Mouse (Mus musculus) retina, postnatal 7 days (tissue): ENCODE data around the gene Tsen54.

Experiments used
- DNase-seq: peaks from one replicate; pipeline ENCODE4 v3.0.0-alpha.2; 2012; ENCODE audit warnings: low read depth, low spot score

The Tsen54 gene

DNA sequence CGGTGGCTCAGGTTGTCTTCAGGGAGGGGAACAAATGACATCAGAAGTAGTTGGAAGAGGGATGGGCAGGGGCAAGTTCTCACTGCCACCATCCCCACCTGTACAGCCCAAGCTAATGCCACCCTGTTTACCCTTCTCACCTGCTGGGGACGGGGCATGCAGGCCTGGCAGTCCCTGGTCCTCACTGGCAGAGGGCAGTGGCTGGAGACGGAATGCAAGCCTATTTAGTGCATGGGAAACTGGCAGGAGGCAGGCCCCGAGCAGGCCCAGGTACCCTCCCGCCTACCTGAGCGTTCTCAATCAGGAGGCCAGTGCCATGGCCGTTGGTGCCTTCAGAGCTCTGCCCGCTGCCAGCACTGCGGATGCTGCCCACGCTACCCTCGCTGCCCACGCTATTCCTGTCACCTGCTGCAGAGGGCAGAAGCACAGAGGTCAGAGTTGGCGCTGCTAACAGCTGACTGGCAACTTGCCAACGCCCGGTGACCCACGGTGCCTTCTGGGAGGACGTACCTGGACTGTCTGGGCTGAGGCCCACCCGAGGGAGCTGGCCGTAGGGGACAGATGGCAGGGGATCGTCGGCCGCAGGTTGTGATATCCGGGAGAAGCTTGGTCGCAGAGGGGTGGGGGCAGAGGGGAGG lies 11.3 kb upstream of the Tsen54 start:
- no peak for DNase-seq

DNA sequence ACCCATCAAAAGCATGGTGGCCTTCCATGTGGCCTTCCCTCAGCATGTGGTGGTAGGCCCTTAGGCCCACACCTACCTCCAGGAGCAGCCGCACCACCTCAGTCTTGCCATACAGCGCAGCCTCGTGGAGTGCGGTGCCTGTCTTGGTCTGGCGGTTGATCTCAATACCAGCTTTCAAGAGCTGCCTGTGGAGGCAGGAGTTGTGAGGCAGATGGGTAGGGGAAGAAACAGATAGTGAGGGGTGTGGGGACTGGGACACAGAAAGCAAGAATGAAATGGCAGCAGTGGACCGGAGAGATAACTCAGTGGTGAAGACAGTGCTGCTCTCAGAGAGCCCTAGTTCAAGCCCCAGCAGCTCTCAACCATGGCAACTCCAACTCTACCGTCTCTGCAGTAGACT lies 9.5 kb upstream of the Tsen54 start:
- DNase-seq = no peak

DNA sequence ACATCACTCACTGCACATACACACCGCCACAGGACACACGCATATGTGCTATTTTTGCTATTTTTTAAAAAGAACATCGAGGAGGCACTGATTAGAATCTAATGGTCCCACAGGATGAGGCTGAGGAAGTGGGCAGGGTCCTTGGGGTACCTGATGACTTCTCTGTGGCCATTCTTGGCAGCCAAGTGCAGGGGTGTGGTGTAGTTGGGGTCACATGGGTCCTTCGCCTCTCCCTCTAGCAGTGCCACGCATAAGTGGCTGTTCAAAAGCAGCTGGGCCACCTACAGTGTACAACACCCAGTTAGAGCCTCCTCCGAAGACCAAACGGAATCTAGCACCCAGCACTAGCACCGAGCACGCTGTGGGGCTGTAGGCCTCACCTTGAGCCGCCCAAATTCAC lies 8.4 kb upstream of the Tsen54 start:
- no peak for DNase-seq

DNA sequence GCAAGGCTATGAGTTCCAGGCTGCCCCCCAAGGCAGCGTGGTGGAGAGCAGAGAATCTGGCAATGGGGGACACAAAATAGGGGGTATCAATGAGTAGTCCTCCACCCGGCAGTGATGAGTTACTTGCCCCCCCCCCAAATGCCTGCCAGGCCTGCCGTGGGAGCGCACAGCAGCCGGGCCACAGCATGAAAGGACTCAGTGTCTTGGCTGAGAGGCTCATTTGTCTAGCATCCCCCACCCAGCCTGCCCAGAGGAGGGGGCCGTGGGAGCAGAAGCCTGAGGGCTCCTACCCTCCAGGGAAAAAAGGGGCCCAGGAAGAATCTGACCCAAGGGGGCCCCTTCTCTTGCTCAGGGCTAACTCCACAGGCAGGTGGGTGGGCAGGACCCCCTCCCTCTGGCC lies 7.2 kb upstream of the Tsen54 start:
- DNase-seq = no peak

DNA sequence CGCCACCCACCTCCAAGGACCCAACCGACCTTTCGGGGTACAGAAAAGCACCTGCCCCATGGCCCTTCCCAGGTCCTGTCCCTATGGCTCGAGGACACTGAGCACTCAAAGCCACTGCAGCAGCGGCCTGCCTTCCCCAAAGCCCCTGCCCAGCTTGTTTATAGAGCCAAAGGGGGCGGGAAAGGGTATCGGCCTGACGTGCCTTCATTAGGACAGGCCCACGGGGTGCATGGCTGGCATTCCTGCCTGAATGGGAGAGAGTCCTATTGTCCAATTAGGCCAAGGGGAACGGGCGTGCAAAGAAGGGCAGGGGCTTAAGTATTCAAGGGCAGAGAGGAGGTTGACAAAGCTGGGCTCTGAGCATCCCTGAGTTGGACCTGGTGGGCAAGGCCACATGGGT lies 6.6 kb upstream of the Tsen54 start:
- no peak for DNase-seq

DNA sequence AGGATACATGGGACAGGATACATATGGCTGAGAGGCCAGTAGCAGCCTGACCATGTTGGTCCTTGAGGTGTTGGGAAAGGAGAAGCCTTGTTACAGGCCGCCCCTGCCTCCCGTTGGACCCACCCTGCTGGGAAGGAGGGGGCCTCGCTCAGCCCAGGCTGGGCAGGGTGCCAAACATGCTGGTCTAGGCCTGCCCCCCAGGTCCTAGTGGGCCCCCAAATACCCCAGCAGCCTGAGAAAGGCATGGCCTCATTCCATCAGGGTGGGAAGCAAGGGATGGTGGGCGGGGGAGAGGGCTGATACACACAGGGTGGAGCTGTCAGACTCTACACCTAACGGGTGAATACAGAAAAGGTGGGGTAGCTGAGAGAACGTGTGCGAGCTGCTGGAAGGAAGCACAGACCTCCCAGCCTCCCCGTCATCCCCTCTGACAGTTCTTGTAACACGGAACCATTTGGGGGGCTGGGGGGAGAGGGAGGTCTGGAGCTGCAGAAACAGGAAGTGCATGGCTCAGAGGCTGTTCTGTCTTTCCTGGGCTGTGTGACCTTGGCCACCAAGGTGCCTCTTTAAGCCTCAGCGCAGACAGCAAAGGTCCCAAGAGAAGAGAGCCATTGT lies 5.7 kb upstream of the Tsen54 start:
- no peak for DNase-seq

DNA sequence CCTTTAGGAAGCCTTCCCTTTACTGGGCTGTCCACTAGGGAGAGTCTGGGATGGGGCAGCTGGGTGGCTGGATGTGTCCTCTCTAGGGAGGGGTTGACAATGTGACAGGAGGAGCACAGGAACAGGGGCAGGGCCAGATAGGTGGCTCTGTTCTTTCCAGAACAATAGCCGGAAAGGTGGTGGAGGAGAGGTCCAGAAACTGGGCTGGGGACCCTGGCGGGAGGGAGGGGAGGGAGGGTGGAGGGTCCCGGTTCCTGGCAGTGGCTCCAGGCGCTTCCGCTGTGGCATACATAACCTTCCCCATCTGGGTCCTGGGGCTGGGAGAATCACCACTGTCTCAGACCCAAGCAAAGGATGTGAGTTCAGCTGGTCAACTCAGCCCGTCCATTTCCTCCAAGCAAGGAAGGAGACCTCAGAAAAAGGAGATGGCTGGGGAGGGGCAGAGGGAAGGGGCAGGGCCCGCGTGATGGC lies 5.2 kb upstream of the Tsen54 start:
- DNase-seq = no peak

DNA sequence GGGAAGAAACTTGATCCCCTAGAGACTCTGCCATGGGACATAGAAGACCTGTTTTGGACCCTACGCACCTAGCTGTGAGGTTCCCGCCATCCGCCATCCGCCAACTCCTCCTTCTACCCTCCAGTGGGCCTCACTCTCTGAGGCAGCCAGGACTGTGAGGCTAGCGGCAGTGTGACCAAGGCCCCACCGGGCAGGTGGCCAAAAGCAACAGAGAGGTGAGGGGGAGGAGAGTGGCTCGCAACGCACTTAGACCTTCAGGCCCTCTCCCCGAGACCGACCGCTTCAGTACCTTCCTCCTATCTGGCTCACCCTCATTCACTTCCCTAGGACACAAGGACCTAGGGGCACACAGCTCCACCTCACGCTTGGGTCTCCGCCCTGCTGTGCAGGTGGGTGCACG lies 4.1 kb upstream of the Tsen54 start:
- no peak for DNase-seq

DNA sequence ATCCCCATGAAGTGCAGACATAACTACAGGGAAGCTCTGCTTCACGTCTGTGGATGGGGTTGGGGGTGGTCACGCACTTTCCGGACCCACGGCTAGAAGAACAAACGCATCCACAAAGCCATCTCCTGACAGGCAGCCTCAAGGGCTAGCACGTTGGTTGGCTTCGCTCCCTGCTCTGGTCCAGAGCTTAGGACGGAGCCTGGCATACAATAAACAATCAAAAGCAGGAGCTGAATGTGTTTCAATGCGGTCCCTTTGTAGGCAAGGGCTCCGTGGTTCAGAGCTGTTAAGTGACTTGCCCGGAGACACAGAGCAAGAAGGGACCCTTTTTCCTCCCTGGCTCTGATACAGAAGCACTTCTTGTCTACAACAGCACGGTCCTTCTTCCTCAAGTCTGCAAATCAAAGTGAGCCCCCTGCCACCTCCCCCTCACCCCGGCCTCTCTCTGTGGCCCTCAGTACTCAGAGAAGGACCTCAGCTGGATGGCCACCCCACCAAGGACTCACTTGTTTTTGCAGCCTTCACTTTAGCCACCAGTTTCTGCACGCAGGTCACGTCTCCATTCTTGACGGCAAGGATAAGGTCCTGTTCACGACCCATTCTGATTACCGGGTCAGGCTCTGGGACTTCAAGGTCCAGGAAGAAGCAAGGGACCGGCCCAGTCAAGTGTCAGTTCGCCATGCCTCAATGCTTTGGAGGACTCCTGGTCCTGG lies 3.0 kb upstream of the Tsen54 start:
- DNase-seq = no peak

DNA sequence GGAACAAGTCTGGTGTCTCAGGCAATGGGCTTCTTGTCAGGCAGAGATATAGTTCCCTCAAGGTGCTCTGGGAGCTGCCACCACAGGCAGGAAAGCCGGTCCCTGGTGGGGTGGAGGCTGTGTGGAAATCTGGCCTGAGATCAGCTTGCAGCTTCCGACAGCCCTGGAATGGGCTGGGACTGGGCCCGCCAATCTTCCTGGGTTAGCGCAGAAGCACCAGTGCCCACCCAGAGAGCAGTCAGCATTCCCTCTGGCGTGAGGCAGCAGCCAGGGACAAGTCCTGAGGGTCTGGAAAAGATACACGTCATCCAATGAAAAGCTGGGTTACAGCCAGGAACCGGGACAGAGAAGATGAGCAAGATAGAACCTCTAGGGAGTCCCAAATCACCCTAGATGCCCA lies 2.4 kb upstream of the Tsen54 start:
- no peak for DNase-seq

DNA sequence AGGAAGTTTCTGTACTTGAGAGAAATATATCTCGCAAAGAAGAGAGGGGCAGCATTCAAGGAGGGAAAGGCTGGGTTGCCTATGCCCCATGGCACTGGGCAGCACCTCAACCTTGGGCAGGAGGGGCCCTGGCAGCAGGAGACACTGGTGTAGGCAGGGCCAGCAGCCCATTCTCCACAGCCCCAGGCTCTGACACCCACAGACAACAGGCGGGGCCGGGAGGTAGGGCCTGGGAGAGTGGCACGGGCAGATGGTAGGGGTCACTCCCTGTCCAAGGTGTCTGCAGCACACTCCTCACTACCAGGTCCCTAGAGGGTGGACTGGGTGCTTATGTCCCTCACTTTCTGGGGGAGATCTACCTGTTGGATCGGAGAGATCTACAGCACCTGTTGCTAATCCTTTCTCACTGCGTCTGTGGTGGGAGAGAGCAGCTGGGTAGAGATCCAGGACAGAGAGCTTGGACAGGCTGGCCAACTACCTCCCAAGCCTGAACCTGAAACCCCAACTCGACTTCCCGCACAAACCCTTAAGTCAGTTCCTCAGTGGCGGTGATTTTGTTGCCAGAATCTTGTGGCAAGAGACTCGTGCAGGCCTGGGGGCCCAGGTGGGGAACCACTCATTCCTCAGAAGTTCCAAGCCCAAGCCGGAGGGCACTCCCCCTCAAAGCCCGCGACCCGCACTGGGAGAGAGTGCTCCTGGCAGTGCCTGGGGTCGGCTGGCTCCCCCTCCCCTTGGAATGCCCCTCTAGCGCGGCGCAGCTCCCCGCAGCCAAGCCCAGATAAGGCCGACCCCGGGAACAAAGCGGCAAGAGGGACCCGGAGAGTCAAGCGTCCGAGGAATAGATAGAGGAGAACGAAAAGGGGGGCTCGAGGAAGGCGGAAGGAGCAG lies 1.7 kb upstream of the Tsen54 start:
- DNase-seq = no peak

DNA sequence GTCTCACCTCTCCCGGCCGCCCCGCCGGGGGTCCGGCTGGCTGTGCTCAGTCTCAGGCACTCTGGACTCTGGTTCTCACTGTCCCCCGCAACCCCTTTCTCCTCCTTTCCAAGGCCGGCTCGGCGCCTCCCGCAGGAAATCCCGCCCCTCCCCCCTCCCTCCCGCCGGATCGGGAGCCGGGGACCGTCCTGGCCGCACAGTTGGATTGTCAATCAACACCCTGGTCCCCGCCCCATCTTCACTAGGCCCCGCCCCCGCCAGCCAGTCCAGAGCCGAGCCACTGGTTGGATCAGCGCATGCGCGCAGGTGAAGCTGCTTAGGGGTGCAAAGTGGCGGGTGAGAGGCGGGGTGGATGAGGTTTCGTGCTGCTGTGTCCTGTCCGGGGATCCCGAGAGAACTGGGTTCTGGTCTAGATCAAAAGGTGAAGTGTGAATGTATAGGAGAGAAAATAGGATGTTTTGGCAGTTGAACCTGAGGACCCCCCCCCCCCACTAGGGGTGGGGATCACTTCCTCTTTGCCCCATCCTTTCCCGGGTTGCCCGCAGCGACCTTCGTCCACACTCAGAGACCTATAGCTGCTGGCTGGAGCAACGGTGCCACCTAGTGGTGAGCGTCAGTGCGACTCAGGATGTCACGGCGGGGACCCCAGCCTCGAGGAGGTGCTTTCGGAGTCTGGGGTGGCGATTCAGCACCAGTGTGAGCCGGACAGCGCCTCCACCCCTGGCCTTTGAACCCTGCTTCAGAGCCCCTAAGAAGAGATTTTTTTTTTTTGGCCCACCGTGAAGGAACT lies 822 bp upstream of the Tsen54 start, which contains the start of gene Caskin2:
Gene Caskin2 (minus strand): TSS at position 133 of the 790 bp plus-strand sequence.
- peak; percentile 93 for DNase-seq

DNA sequence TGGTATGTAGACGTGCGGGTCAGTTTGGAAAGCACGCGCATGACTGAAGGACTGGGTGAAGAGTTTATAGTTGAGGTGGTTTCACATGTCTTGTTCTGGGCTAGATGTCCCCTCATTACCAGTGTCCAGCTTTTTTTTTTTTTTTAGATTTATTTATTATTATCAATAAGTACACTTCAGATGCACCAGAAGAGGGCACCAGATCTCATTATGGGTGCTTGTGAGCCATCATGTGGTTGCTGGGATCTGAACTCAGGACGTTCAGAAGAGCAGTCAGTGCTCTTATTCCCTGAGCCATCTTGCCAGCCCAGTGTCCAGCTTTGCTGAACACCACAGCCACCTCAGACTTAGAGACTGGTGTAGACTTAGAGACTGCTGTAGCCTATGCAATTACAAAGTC lies 2.8 kb downstream of the Tsen54 start:
- no peak for DNase-seq

DNA sequence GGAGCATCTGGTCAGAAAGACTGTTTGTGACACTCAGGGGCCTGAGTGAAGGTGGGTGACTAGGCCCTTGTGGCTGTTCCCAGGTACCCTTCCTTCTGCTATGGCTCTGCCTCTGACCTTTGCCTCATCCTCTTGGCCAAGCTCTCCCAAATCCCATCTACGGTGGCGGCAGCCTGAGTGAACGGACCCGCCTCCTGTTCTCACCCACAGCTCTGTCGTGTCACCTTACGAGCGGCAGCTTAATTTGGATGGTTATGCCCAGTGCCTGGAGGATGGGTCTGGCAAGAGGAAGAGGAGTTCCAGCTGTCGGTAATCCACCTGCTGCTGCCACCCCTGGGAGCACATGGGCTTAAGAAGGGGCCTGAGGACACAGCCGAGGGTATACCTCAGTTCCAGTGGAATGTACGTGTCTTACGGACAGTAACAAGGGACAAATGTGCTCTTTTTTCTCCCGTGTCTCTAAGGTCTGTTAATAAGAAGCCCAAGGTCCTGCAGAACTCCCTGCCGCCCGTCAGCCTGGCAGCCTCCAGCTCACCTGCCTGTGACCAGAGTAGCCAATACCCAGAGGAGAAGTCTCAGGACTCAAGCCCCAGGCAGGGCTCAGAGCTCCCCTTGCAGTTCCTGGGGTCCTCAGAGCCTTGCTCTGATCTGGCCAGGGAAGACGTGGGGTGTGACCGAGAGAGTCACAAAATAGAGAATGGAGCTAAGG lies 5.5 kb downstream of the Tsen54 start:
- DNase-seq = no peak

DNA sequence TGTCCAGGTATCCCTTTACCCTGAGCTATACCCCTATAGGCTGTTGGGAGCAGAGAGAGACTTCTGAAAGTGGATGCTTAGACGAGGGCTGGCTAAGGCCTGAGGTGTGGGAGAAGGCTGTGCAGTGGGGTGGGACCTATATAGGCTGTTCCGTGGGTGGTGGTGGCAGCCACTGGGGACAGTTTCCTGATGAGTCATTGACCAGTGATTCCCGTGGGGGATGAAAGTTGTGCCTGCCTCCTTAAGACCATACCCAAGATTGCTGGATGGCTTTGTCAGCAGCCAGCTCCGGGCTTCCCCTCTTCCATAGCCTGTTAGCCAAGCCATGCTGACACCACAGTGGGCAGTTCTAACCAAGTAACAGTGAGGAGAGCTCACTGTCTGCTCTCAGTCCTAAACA lies 6.5 kb downstream of the Tsen54 start:
- DNase-seq = no peak

DNA sequence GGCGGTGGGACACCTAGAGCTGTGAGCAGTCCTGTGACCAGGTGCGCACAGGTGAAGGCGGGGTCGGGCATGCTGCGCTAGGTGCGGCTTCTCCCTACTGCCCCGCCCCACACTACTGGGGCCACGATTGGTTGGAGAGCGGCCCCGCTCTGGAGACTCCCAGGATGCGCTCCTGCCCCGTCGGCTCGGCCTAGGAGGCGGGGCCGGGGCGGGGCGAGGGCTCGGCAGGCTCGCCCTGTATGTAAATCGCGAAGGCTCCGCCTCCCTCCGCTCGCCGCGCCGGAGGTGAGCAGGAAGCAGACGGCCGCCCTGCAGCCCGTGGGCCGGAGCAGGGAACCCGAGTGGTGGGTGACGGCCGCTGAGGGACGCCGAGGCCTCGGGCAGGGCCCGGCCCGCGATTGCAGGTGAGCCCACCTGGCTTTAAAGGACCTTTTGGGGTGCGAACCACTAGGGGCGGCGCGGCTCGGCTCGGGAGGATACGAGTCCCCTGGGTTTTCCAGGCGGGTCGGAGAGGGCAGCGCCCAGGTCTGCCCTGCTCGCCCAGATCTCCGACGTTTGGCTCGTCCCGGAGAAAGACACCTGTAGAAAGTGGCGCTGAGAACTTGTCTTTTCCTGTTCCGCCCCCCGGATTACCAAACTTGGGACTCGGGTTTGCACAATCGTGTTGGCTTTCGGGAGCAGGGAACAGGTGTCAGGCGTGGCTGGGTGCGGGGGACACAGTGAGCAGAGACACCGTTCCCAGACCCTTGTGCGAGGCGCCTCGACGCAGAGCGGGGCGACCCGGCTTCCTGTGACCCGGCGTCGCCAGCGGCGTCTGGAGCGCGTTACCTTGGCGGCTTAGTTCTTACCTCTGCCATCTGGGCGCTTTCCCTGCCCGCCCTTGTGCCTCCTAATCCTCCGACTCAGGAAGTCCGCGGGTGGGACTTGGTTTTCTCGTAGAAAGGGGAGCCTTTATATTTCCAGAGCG lies 9.5 kb downstream of the Tsen54 start, which contains the start of gene Llgl2:
Gene Llgl2 (plus strand): TSS at position 276 of the 967 bp plus-strand sequence.
- peak; percentile 84 for DNase-seq

DNA sequence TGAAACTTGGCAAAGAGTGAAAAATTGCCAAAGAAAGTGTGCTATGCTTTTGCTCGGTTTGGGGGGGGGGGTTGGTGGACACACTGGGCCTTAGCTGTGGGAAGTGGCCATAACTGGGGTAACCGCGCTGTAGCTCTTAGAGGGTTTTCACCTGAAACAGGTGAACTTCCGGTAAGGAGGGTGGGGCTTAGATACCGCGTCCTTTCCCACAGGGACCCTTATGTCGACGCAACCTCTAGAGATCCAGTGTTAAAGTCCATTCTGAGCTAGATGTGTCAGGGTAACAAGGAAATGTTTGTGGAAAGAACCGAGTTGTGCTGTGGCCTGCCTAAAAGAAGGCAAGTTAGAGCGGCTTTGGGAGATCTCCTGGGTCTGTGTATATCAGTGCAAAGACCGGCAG lies 10.3 kb downstream of the Tsen54 start:
- no peak for DNase-seq

DNA sequence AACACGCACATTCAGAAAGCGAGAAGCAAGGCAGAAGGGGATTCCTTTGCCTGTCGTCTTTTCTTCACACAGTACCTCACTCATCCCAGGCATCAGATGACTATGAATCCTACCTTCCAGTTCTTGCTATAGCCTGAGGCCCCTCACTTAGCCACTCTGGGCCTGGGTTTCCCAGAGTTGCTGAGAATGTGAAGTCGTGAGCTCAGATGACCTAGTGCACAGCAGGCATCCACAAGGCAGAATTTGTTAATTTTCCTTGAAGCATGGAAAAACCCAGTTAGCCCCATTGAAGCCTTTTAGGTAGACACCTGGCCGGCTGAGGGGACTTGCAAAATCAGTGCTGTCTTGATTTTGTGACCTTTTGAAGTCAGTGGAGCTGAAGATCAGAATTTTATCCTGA lies 12.0 kb downstream of the Tsen54 start:
- no peak for DNase-seq

DNA sequence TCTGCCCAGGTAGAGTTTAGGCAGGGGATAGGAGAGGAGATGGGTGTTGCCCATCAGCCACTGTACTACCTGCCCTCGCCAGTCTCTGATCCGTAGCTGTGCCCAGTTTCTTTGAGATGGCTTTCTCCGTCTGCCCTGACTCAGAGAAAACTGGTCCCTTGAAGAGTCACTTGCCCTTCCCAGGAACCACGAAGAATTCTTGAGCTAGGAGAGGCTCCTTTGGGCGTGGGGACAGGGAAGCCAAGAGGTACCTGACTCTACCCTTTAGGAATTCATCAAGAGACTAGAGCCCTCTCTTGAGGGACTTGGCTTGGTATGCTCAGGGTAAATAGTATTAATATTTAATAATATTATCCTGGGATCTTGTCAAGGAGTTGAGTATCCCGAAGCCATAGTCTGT lies 13.1 kb downstream of the Tsen54 start:
- no peak for DNase-seq
